ENCODE assay signal across 18 mouse cellular contexts in genomic region chr14:35244776-35245548, GRCm38 (mm10).
DNase-seq lines count a peak whose midpoint lies in the region; ATAC-seq and TF ChIP-seq lines count a peak whose summit lies in the region.
"Had no signal": no experiment of that assay in that cellular context is flagged by ENCODE, and none has a peak within 500 bp of the region (broad histone marks: within the 10 kb centered on the region; RNA-seq: fewer than 3 reads in every experiment).

No protein-coding gene starts in this region.

- no peak for TF ChIP-seq CTCF in forebrain, postnatal 0 days (IDR thresholded peaks at IDR 0.05; ENCODE audit: low read depth)

- H3K9me3 ChIP-seq in forebrain, embryonic 11.5 days (ENCODE audit: control insufficient read depth, low read length): no peaks in the 10 kb centered on the region
- no peaks in the 10 kb centered on the region for H3K9me3 ChIP-seq in forebrain, embryonic 10.5 days
- no peaks in the 10 kb centered on the region for H3K9me3 ChIP-seq in neural tube, embryonic 11.5 days (ENCODE audit: control insufficient read depth, low read length)
- H3K9me3 ChIP-seq in forebrain, postnatal 0 days (ENCODE audit: low read length): no peaks in the 10 kb centered on the region
- H3K9me3 ChIP-seq in neural tube, embryonic 13.5 days: no peaks in the 10 kb centered on the region
- H3K9me3 ChIP-seq: kidney, embryonic 15.5 days had no signal

- ATAC-seq in forebrain, embryonic 11.5 days (replicated peaks; ENCODE audit: low FRiP score): peak; percentile 78
- ATAC-seq in neural tube, embryonic 11.5 days (ENCODE audit: insufficient read depth, low FRiP score, low TSS enrichment): peak; percentile 65; the same call in 1 of the 2 replicates
- ATAC-seq in forebrain, postnatal 0 days: peak; percentile 43; the same call in 1 of the 2 replicates
- peak; percentile 66 for ATAC-seq in neural tube, embryonic 13.5 days (ENCODE audit: low read depth)
- ATAC-seq: intestine, embryonic 16.5 days had no signal

- intact Hi-C loops in gastrocnemius, postnatal 36 days (cut with DNase I): no loop called here

- DNase-seq in forebrain, embryonic 11.5 days (ENCODE audit: low spot score): no peak
- DNase-seq in forebrain, embryonic 10.5 days (ENCODE audit: extremely low spot score, low spot score): no peak
- no peak for DNase-seq in neural tube, embryonic 11.5 days (ENCODE audit: low spot score)
- DNase-seq in neural tube, embryonic 10.5 days (ENCODE audit: extremely low spot score, low spot score): no peak
- DNase-seq in forebrain, postnatal 0 days: peak; percentile 47
- DNase-seq in gastrocnemius, postnatal 36 days: no peak
- DNase-seq in cerebellum, adult 9-11 months: no peak
- DNase-seq: cerebellum, adult 11 months; cerebellum, postnatal 36 days; lung, adult 2 months; thymus, postnatal 4 days had no signal

- H3K4me3 ChIP-seq in forebrain, embryonic 11.5 days (ENCODE audit: low read depth, low read length): no peak overlapping the region
- no peak overlapping the region for H3K4me3 ChIP-seq in forebrain, embryonic 10.5 days
- no peak overlapping the region for H3K4me3 ChIP-seq in neural tube, embryonic 11.5 days (ENCODE audit: low read depth, low read length)
- H3K4me3 ChIP-seq in forebrain, postnatal 0 days (ENCODE audit: low read depth, low read length): no peak overlapping the region
- H3K4me3 ChIP-seq in neural tube, embryonic 13.5 days: no peak overlapping the region
- H3K4me3 ChIP-seq: erythroblast, embryonic 14.5 days; kidney, embryonic 15.5 days had no signal

- no peaks in the 10 kb centered on the region for H3K36me3 ChIP-seq in forebrain, embryonic 11.5 days (ENCODE audit: control insufficient read depth, insufficient read depth, low read length)
- no peaks in the 10 kb centered on the region for H3K36me3 ChIP-seq in forebrain, embryonic 10.5 days (replicated peaks)
- H3K36me3 ChIP-seq in neural tube, embryonic 11.5 days (ENCODE audit: control insufficient read depth, insufficient read depth, low read length): no peaks in the 10 kb centered on the region
- no peaks in the 10 kb centered on the region for H3K36me3 ChIP-seq in forebrain, postnatal 0 days (ENCODE audit: insufficient read depth)
- no peaks in the 10 kb centered on the region for H3K36me3 ChIP-seq in neural tube, embryonic 13.5 days
- H3K36me3 ChIP-seq: kidney, embryonic 15.5 days had no signal

- no peak overlapping the region for H3K9ac ChIP-seq in forebrain, embryonic 11.5 days (ENCODE audit: low read length)
- no peak overlapping the region for H3K9ac ChIP-seq in neural tube, embryonic 11.5 days (ENCODE audit: low read length)
- H3K9ac ChIP-seq in forebrain, postnatal 0 days: no peak overlapping the region
- H3K9ac ChIP-seq in neural tube, embryonic 13.5 days: no peak overlapping the region
- H3K9ac ChIP-seq: kidney, embryonic 15.5 days had no signal

- H3K4me1 ChIP-seq in forebrain, embryonic 11.5 days (replicated peaks; ENCODE audit: control insufficient read depth, insufficient read depth, low read length): no peaks in the 10 kb centered on the region
- no peaks in the 10 kb centered on the region for H3K4me1 ChIP-seq in forebrain, embryonic 10.5 days
- H3K4me1 ChIP-seq in neural tube, embryonic 11.5 days (ENCODE audit: control insufficient read depth, insufficient read depth, low read length): no peaks in the 10 kb centered on the region
- H3K4me1 ChIP-seq in forebrain, postnatal 0 days (ENCODE audit: insufficient read depth): no peaks in the 10 kb centered on the region
- peaks cover 13% of the 10 kb centered on the region for H3K4me1 ChIP-seq in neural tube, embryonic 13.5 days (replicated peaks)
- H3K4me1 ChIP-seq: kidney, embryonic 15.5 days had no signal

- 67% methylated on average over 7 of the region's 7 CpGs for WGBS in forebrain, embryonic 11.5 days
- 87% methylated on average over 7 of the region's 7 CpGs for WGBS in forebrain, embryonic 10.5 days
- WGBS in neural tube, embryonic 11.5 days: 77% methylated on average over 7 of the region's 7 CpGs
- 16% methylated on average over 7 of the region's 7 CpGs for WGBS in forebrain, postnatal 0 days
- 34% methylated on average over 7 of the region's 7 CpGs for WGBS in neural tube, embryonic 13.5 days

- no peaks in the 10 kb centered on the region for H3K27me3 ChIP-seq in forebrain, embryonic 11.5 days (ENCODE audit: control insufficient read depth, insufficient read depth, low read length)
- no peaks in the 10 kb centered on the region for H3K27me3 ChIP-seq in forebrain, embryonic 10.5 days (ENCODE audit: poor library complexity, severe bottlenecking)
- no peaks in the 10 kb centered on the region for H3K27me3 ChIP-seq in neural tube, embryonic 11.5 days (ENCODE audit: control insufficient read depth, insufficient read depth, low read length)
- H3K27me3 ChIP-seq in forebrain, postnatal 0 days (ENCODE audit: insufficient read depth, low read length): no peaks in the 10 kb centered on the region
- peaks cover 28% of the 10 kb centered on the region for H3K27me3 ChIP-seq in neural tube, embryonic 13.5 days
- H3K27me3 ChIP-seq: kidney, embryonic 15.5 days had no signal

- no peak overlapping the region for H3K4me2 ChIP-seq in forebrain, embryonic 11.5 days (ENCODE audit: low read depth, low read length, severe bottlenecking)
- no peak overlapping the region for H3K4me2 ChIP-seq in neural tube, embryonic 11.5 days (ENCODE audit: low read depth)
- no peak overlapping the region for H3K4me2 ChIP-seq in forebrain, postnatal 0 days (ENCODE audit: low read depth)
- no peak overlapping the region for H3K4me2 ChIP-seq in neural tube, embryonic 13.5 days
- H3K4me2 ChIP-seq: heart, embryonic 11.5 days; kidney, embryonic 15.5 days; liver, embryonic 11.5 days had no signal

- no peak overlapping the region for H3K27ac ChIP-seq in forebrain, embryonic 11.5 days (ENCODE audit: low read depth, low read length)
- H3K27ac ChIP-seq in forebrain, embryonic 10.5 days: no peak overlapping the region
- H3K27ac ChIP-seq in neural tube, embryonic 11.5 days (ENCODE audit: low read depth, low read length): no peak overlapping the region
- H3K27ac ChIP-seq in forebrain, postnatal 0 days (ENCODE audit: low read depth, low read length): no peak overlapping the region
- peak overlapping the region; percentile 4; the same call in 1 of the 2 replicates for H3K27ac ChIP-seq in neural tube, embryonic 13.5 days (replicated peaks)
- H3K27ac ChIP-seq: kidney, embryonic 15.5 days; macrophage had no signal
